Mouse (Mus musculus): ENCODE results near the gene Foxo3. TPM values are rescaled to one million over a fixed set of nuclear protein-coding genes. Genes with fewer than 3 reads are reported as not detected.
A peak's percentile ranks its signal among the peaks of the same experiment; 100 is the strongest.

Foxo3 gene
- total and polyA plus RNA-seq, 2 experiments = 17.0 to 35.4 TPM

DNA sequence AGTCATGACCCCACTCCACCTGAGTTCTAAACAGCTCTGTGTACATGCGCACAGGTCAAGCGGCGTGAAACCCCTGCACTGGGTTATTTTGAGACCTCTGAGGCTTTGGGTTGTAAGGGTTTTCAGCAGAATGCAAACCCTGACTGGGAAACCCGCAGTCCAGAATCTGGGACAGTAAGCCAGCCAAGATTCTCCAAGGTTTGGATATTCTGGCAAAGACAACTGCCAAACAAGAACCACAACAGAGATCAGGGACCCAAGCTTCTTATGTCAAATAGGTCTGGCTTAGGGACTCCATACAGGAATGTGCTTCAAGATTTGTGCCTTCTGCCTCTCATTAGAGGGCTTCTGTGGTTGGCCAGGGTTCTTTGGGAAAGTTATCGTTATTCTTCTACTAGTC is 21.8 kb downstream of the Foxo3 start:
- TF ChIP-seq CTCF (IDR thresholded peaks at IDR 0.05; ENCODE audit: low read depth, low read length) (no peak), POLR2A (IDR thresholded peaks at IDR 0.05; ENCODE audit: extremely low read depth, insufficient read depth, low read length) (no peak)
- Histone ChIP-seq H3K27ac (replicated peaks; ENCODE audit: insufficient read depth, low read depth, low read length) (peak overlapping the region; percentile 33; the same call in 1 of the 2 replicates), H3K9ac (ENCODE audit: low read depth, low read length) (no peak overlapping the region), H3K27me3 (ENCODE audit: control insufficient read depth, insufficient read depth, low read length) (no peaks in the 10 kb centered on the region), H3K4me3 (ENCODE audit: insufficient read depth, low read depth, low read length) (no peak overlapping the region), H3K79me2 (ENCODE audit: control insufficient read depth, insufficient read depth, low read length) (peaks cover 54% of the 10 kb centered on the region), H3K4me1 (ENCODE audit: control insufficient read depth, insufficient read depth, low read length) (peaks cover 43% of the 10 kb centered on the region), H3K36me3 (ENCODE audit: control insufficient read depth, insufficient read depth, low read length) (peaks cover 14% of the 10 kb centered on the region; the same call in 1 of the 2 replicates)
- 45% methylated on average over 5 of the region's 5 CpGs for WGBS
- peak; percentile 58 for DNase-seq (ENCODE audit: extremely low read depth, low read depth, low spot score)

DNA sequence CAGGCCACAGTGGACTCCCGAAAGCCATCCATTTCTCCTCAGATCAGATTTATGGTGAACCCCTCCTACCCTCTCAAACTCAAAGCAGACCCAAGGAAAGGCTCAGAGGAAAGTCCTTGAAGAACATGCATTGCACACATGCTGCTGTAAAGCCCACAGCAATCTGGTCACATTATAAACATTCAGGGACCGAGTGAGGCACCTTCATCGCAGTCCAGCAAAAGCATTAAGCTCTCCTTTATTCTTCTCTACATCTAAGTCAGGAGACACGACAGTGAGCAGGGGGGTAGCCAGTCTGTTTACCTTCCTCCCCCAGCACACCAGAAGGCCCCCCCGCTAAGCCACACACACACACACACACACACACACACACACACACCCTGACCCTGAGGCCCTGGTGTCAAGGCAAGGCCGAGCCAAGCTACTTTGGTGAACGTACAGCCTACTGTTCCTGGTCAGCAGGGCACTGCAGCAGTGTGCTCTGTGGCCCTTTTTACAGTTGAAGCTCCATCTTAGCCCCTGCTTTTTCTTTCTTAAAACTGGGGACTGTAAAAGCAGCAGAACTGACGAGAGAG is 24.7 kb downstream of the Foxo3 start:
- WGBS = 24% methylated on average over 8 of the region's 8 CpGs
- peaks cover 63% of the 10 kb centered on the region for H3K4me1 ChIP-seq (ENCODE audit: control insufficient read depth, insufficient read depth, low read length)
- H3K79me2 ChIP-seq (ENCODE audit: control insufficient read depth, insufficient read depth, low read length) = peaks cover 48% of the 10 kb centered on the region
- DNase-seq (ENCODE audit: extremely low read depth, low read depth, low spot score) = peak; percentile 57
- peak overlapping the region; percentile 53 for H3K27ac ChIP-seq (replicated peaks; ENCODE audit: insufficient read depth, low read depth, low read length)
- H3K36me3 ChIP-seq (ENCODE audit: control insufficient read depth, insufficient read depth, low read length) = peaks cover 8% of the 10 kb centered on the region; the same call in 1 of the 2 replicates
- no peaks in the 10 kb centered on the region for H3K27me3 ChIP-seq (ENCODE audit: control insufficient read depth, insufficient read depth, low read length)
- TF ChIP-seq POLR2A (IDR thresholded peaks at IDR 0.05; ENCODE audit: extremely low read depth, insufficient read depth, low read length) (no peak), CTCF (IDR thresholded peaks at IDR 0.05; ENCODE audit: low read depth, low read length) (no peak)
- H3K9ac ChIP-seq (ENCODE audit: low read depth, low read length) = peak overlapping the region; percentile 20
- no peak overlapping the region for H3K4me3 ChIP-seq (ENCODE audit: insufficient read depth, low read depth, low read length)

DNA sequence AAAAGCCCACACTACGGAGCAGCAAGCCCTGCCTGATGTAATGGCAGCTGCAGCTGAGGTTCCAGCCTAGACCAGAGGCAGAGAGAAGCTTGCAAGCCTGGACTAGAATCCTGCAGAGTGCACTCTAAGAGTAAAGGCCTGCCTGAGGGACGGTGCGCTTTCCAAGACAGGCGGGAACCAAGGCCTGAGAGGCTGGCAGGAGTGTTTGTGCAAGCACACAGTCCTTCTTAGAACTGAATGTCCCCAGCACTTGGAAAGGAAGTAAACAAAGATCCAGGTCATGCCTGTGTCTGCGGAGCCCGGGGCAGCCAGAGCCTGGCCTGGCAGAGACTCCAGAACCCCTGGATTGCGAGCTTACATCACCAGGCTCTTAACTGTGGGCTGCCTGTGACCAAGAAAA is 25.4 kb downstream of the Foxo3 start:
- peak overlapping the region; percentile 84 for H3K27ac ChIP-seq (replicated peaks; ENCODE audit: insufficient read depth, low read depth, low read length)
- H3K27me3 ChIP-seq (ENCODE audit: control insufficient read depth, insufficient read depth, low read length) = no peaks in the 10 kb centered on the region
- H3K4me1 ChIP-seq (ENCODE audit: control insufficient read depth, insufficient read depth, low read length) = peaks cover 66% of the 10 kb centered on the region
- H3K36me3 ChIP-seq (ENCODE audit: control insufficient read depth, insufficient read depth, low read length) = peaks cover 7% of the 10 kb centered on the region; the same call in 1 of the 2 replicates
- peak overlapping the region; percentile 36 for H3K9ac ChIP-seq (ENCODE audit: low read depth, low read length)
- H3K4me3 ChIP-seq (ENCODE audit: insufficient read depth, low read depth, low read length) = no peak overlapping the region
- WGBS = 7% methylated on average over 7 of the region's 7 CpGs
- H3K79me2 ChIP-seq (ENCODE audit: control insufficient read depth, insufficient read depth, low read length) = peaks cover 49% of the 10 kb centered on the region
- DNase-seq (ENCODE audit: extremely low read depth, low read depth, low spot score) = peak; percentile 93
- no peak for TF ChIP-seq CTCF (IDR thresholded peaks at IDR 0.05; ENCODE audit: low read depth, low read length)
- no peak for TF ChIP-seq POLR2A (IDR thresholded peaks at IDR 0.05; ENCODE audit: extremely low read depth, insufficient read depth, low read length)

DNA sequence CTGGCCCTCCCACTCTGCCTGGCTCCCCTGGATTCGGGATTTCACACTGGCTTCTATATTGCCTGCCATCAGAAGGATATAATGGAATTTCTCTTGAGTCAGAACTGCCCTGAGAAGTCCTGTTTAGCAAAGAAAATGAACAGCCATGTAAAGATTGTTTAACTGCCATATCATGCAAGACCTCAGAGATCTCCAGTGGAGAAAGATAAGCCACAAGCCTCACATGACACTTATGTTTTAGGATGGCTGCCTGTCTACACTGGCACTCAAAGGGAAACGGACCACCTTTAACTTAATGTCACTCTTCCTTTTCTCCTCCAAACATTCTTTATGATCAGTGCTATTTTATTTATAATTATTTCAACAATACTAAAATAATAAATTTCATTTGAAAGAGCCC is 26.6 kb downstream of the Foxo3 start:
- peaks cover 63% of the 10 kb centered on the region for H3K4me1 ChIP-seq (ENCODE audit: control insufficient read depth, insufficient read depth, low read length)

DNA sequence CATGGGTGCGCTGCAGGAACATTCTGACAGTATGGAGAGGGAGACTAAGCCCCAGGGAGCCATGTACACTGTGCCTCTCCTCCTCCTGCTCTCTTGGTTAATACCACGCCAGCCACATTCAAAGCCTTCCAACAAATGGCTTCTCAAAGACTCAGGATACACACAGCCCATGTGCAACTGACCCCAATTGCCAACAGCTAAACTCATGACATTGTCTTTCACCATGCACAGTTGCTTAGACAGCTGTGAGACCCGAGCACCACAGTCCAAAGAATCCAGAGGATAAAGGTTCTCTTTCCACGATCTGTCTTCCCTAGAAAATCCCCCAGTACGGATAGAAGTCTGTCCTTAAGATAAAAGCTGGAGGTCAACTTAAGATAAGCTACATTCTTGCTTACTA is 27.9 kb downstream of the Foxo3 start:
- no peaks in the 10 kb centered on the region for H3K27me3 ChIP-seq (ENCODE audit: control insufficient read depth, insufficient read depth, low read length)
- no peak overlapping the region for H3K9ac ChIP-seq (ENCODE audit: low read depth, low read length)
- WGBS = 56% methylated on average over 5 of the region's 5 CpGs
- no peak overlapping the region for H3K4me3 ChIP-seq (ENCODE audit: insufficient read depth, low read depth, low read length)
- peaks cover 56% of the 10 kb centered on the region for H3K4me1 ChIP-seq (ENCODE audit: control insufficient read depth, insufficient read depth, low read length)
- DNase-seq (ENCODE audit: extremely low read depth, low read depth, low spot score) = no peak
- H3K36me3 ChIP-seq (ENCODE audit: control insufficient read depth, insufficient read depth, low read length) = peaks cover 2% of the 10 kb centered on the region; the same call in 1 of the 2 replicates
- H3K27ac ChIP-seq (replicated peaks; ENCODE audit: insufficient read depth, low read depth, low read length) = peak overlapping the region; percentile 55
- TF ChIP-seq POLR2A (IDR thresholded peaks at IDR 0.05; ENCODE audit: extremely low read depth, insufficient read depth, low read length) (no peak), CTCF (IDR thresholded peaks at IDR 0.05; ENCODE audit: low read depth, low read length) (no peak)
- H3K79me2 ChIP-seq (ENCODE audit: control insufficient read depth, insufficient read depth, low read length) = peaks cover 51% of the 10 kb centered on the region

More for the DNA sequence above, 26.6 kb downstream of the Foxo3 start:
- 83% methylated on average over 2 of the region's 2 CpGs for WGBS
- H3K36me3 ChIP-seq (ENCODE audit: control insufficient read depth, insufficient read depth, low read length) = peaks cover 7% of the 10 kb centered on the region; the same call in 1 of the 2 replicates
- TF ChIP-seq POLR2A (IDR thresholded peaks at IDR 0.05; ENCODE audit: extremely low read depth, insufficient read depth, low read length) (no peak), CTCF (IDR thresholded peaks at IDR 0.05; ENCODE audit: low read depth, low read length) (no peak)
- no peak overlapping the region for H3K4me3 ChIP-seq (ENCODE audit: insufficient read depth, low read depth, low read length)
- DNase-seq (ENCODE audit: extremely low read depth, low read depth, low spot score) = no peak
- H3K27ac ChIP-seq (replicated peaks; ENCODE audit: insufficient read depth, low read depth, low read length) = no peak overlapping the region; the same call in 1 of the 2 replicates
- H3K79me2 ChIP-seq (ENCODE audit: control insufficient read depth, insufficient read depth, low read length) = peaks cover 51% of the 10 kb centered on the region
- no peak overlapping the region for H3K9ac ChIP-seq (ENCODE audit: low read depth, low read length)
- no peaks in the 10 kb centered on the region for H3K27me3 ChIP-seq (ENCODE audit: control insufficient read depth, insufficient read depth, low read length)

DNA sequence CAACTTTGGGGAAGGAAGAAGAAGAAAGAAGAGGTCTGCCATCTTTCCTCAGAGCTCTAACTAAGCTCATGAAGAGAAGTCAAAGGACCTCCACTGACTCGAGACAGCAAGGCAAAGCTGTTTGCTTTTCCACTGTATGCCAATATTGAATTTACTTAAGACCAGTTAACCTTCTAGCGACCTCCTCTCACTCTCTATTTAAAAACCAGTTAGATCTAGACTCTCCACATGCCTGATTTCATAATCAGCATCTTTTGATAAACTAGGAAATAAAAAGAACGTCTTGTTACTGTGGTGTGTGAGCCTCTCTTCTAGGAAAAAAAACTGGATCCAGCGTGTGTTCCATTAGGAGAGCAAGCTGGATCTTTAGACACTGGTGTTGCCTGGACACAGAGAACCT is 28.4 kb downstream of the Foxo3 start:
- H3K27me3 ChIP-seq (ENCODE audit: control insufficient read depth, insufficient read depth, low read length) = no peaks in the 10 kb centered on the region
- H3K27ac ChIP-seq (replicated peaks; ENCODE audit: insufficient read depth, low read depth, low read length) = peak overlapping the region; percentile 55
- TF ChIP-seq POLR2A (IDR thresholded peaks at IDR 0.05; ENCODE audit: extremely low read depth, insufficient read depth, low read length) (no peak), CTCF (IDR thresholded peaks at IDR 0.05; ENCODE audit: low read depth, low read length) (no peak)
- peak; percentile 81 for DNase-seq (ENCODE audit: extremely low read depth, low read depth, low spot score)
- H3K4me1 ChIP-seq (ENCODE audit: control insufficient read depth, insufficient read depth, low read length) = peaks cover 55% of the 10 kb centered on the region
- WGBS = 15% methylated on average over 4 of the region's 4 CpGs
- H3K4me3 ChIP-seq (ENCODE audit: insufficient read depth, low read depth, low read length) = no peak overlapping the region
- H3K36me3 ChIP-seq (ENCODE audit: control insufficient read depth, insufficient read depth, low read length) = peaks cover 2% of the 10 kb centered on the region; the same call in 1 of the 2 replicates
- no peak overlapping the region for H3K9ac ChIP-seq (ENCODE audit: low read depth, low read length)
- H3K79me2 ChIP-seq (ENCODE audit: control insufficient read depth, insufficient read depth, low read length) = peaks cover 52% of the 10 kb centered on the region

Measured in liver, adult 2 months (tissue).